Mouse (Mus musculus): Measurements from ENCODE around the gene Slco1a1.
"Not testable (repeated sequence)": the region's sequence is repeated elsewhere in the genome, so short reads cannot be mapped to it uniquely, and the experiment has no call there.

The Slco1a1 gene

DNA sequence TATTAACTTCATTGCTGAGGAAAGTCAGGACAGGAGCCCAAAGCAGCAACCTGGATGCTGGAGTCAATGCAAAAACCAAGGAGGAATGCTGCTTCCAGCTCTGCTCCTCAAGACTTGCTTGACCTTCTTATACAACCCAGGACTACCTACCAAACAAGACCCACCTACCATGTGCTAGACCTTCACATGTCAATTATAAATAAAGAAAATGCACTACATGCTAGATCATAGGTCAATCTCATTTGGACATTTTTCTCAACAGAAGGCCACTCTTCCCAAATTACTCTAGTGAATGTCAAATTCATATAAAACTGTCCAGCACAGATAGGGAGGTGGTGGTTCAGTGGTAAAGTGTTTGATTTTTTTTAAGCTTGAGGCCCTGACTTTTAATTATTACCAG lies at the start of gene Slco1a1:
Gene Slco1a1, minus strand, starts transcription at position 101 of the 400 bp plus-strand sequence.
- DNase-seq (ENCODE audit: low spot score in 2 of 2): no peak

GRCm38 (mm10) chr6:141986772-141987171 lies 40.0 kb upstream of the Slco1a1 start:
- DNase-seq (ENCODE audit: low spot score in 2 of 2): no peak

- DNase-seq (ENCODE audit: low spot score in 2 of 2): no peak
Measured at GRCm38 (mm10) chr6:141984644-141985043, 37.9 kb upstream of the Slco1a1 start.

- no peak for DNase-seq (ENCODE audit: low spot score in 2 of 2)
Measured at GRCm38 (mm10) chr6:141962420-141962819, 15.7 kb upstream of the Slco1a1 start.

GRCm38 (mm10) chr6:141961861-141962260 lies 15.1 kb upstream of the Slco1a1 start:
- DNase-seq (ENCODE audit: low spot score in 2 of 2): no peak

DNA sequence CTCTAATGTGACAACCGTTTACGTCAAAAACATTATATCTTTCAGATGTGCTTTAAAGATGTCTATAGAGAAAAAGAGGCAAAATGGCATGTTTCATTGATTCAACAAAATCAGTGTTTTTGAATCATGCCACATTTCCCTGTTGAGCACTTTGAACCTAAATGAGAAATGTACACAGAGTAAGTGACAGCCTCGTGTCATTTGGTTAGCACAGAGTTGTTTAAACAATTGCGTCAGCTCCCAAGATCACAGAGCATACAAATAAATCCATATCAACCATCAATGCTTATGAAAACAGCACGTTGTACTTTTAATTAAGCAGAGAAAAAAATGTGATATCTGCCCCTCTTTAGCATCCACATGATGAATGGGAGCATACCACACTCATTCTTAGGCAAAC lies 13.7 kb upstream of the Slco1a1 start:
- no peak for DNase-seq (ENCODE audit: low spot score in 2 of 2)

GRCm38 (mm10) chr6:141940451-141940850 lies 6.3 kb downstream of the Slco1a1 start:
- no peak for DNase-seq (ENCODE audit: low spot score in 2 of 2)

- no peak for DNase-seq (ENCODE audit: low spot score in 2 of 2)
Measured at GRCm38 (mm10) chr6:141898197-141898596, 48.6 kb downstream of the Slco1a1 start.

DNA sequence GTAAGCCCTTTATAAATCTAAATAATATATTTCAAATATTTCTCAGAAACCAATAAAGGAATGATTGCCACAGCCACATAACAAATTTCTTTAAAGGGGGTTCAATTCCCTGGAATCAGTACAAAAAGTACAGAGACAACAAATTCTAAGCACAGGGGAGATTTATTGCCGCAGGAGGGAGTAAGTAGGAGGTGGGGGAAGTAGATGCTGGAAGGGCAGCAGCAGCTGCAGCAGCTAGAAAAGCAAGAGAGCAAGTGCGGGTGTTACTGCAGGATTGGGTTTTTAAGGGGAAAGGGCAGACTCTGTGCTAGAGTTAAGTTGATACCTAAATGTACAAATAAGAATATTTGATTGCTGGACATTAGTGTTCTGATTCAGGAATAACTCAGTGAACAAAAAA lies 57.0 kb downstream of the Slco1a1 start:
- DNase-seq (ENCODE audit: low spot score in 2 of 2): no peak

DNA sequence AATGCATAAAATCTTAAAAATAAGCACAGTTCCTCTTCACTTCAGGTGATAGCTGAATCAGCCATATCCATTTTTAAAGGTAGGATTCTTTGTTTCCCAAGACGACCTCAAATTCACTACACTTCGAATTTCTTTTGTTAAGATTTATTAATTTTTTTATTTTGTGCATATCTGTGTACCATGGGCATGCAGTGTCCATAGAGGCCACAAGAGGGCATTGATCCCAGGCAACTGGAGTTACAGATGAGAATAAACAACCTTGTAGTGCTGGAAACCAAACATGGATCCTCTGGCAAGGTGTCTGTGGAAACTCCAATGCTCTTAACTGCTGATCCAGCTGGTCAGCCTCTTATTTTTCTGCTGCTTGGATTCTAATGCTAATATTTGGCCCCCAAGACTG lies 58.5 kb downstream of the Slco1a1 start:
- no peak for DNase-seq (ENCODE audit: low spot score in 2 of 2)

GRCm38 (mm10) chr6:141882581-141882980 lies 64.2 kb downstream of the Slco1a1 start:
- no peak for DNase-seq (ENCODE audit: low spot score in 2 of 2)

DNA sequence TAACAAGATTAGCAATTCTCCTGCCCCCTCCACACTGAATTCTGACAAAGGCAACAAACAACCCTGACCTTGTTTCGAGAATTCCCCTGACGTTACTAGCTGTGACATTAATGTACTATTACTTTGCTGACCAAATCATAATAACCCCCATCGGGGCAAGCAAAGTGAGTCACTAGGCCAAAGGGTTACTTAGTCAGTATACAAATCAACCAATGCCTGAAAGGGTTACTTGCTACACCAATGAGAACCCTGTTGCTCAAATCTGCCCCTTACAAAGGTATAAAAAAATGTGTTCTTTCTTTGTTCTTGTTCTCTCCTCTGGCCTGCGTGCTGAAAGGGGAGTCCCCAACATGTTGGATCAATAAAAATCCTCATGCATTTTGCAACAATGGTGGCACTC lies 71.0 kb downstream of the Slco1a1 start:
- DNase-seq (ENCODE audit: low spot score in 2 of 2): not testable (repeated sequence)

DNA sequence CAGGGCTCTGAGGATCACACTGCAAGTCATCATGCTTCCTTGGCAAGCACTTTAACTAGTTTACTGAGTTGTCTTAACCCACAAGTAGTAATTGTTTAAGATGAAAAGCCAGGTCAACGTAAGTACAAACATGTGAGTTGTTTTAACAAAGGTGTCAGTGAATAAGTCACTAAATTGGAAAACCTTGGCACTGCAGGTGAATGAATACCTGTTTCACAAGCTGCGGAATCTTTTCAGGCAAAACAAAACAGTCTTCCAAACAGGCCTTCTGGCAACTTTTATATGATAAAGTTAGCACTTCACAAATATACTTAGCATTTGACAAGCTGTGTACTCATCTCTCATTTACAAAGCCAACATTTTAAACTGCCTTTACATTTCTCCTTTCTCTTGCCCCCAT lies 75.1 kb downstream of the Slco1a1 start:
- DNase-seq (ENCODE audit: low spot score in 2 of 2): no peak

DNA sequence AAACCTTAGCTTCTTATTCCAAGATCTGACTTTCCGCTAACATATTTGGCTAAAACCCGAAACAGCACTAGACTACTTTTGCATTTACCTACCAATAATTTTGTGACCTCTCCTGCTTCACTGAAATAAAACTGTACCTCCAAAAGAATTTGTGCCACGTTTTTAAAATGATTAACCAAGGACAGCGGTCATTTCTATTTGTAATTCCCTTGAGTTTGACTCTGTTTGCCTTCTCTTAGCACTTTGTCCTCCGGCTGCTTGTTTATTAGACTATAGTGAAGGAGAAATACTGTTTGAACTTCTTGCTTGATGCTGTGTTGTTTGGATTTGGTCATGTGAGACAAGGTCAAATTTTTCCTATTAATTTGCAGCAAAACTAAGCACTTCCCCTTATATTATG lies 78.0 kb downstream of the Slco1a1 start:
- DNase-seq (ENCODE audit: low spot score in 2 of 2): no peak

DNA sequence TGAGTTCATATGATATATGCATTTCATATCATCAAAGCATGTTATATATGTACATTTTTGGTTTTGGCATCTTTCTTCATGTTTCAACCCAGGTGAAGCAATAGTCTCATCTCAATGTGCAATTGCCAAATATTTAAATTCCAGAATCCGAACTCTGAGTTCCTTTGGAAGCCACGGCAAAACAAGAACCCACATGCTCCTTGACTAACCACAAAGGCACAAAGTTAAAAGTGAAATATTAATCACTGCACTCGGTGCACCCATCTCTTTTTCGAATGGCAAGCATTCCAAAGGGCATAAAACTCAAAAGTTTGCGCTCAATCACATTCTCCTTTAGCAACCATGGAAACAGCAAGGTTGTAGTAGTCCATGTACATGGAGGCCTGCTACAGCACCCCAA lies 80.7 kb downstream of the Slco1a1 start:
- no peak for DNase-seq (ENCODE audit: low spot score in 2 of 2)

- DNase-seq (ENCODE audit: low spot score in 2 of 2): no peak
Measured at GRCm38 (mm10) chr6:141857735-141858531, 88.8 kb downstream of the Slco1a1 start.
